Mouse (Mus musculus) midbrain, embryonic 16.5 days (tissue): ENCODE measurements around the gene Zfp444. TPM values are rescaled to one million over a fixed set of nuclear protein-coding genes. Genes with fewer than 3 reads are reported as not detected.

Source experiments
- ATAC-seq: fragments of 200-750 bp; cut with Nextera tagmentation; 2 replicates; pipeline ENCODE4 v1.8.0; 2017; ENCODE audit warnings: moderate TSS enrichment
- H3K27ac ChIP-seq: fragments of 300-500 bp; sonication (generic); 2 replicates; pipeline ENCODE4 v1.5.1; 2014; ENCODE audit warnings: mild to moderate bottlenecking, low read length, mixed read lengths
- H3K27me3 ChIP-seq: fragments of 300-500 bp; sonication (generic); 2 replicates; pipeline ENCODE4 v1.6.1; 2014; ENCODE audit warnings: low read depth, low read length, mixed read lengths; ENCODE audit not compliant: control insufficient read depth, insufficient read depth
- H3K36me3 ChIP-seq: fragments of 300-500 bp; sonication (generic); 2 replicates; pipeline ENCODE4 v1.6.1; 2014; ENCODE audit warnings: mild to moderate bottlenecking, low read length, moderate library complexity, mixed read lengths; ENCODE audit not compliant: control insufficient read depth, insufficient read depth
- H3K4me1 ChIP-seq: fragments of 300-500 bp; sonication (generic); 2 replicates; pipeline ENCODE4 v1.6.1; 2014; ENCODE audit warnings: mild to moderate bottlenecking, low read length, mixed read lengths; ENCODE audit not compliant: control insufficient read depth, insufficient read depth
- H3K4me2 ChIP-seq: fragments of 300-500 bp; sonication (generic); 2 replicates; pipeline ENCODE4 v1.6.1; 2014; ENCODE audit warnings: mild to moderate bottlenecking, low read length, mixed read lengths
- H3K4me3 ChIP-seq: fragments of 300-500 bp; sonication (generic); 2 replicates; pipeline ENCODE4 v1.5.1; 2014; ENCODE audit warnings: low read depth, mild to moderate bottlenecking, low read length, moderate library complexity, mixed read lengths
- H3K9ac ChIP-seq: fragments of 300-500 bp; sonication (generic); 2 replicates; pipeline ENCODE4 v1.6.1; 2014; ENCODE audit warnings: low read depth, low read length, mixed read lengths
- H3K9me3 ChIP-seq: fragments of 300-500 bp; sonication (generic); replicated peaks from 2 replicates; pipeline ENCODE4 v1.6.1; 2014; ENCODE audit warnings: mild to moderate bottlenecking, low read length, mixed read lengths; ENCODE audit not compliant: control insufficient read depth, poor library complexity, severe bottlenecking
- WGBS: fragments of 180-500 bp; shearing (Covaris S2); extraction: QIAGEN DNeasy Blood & Tissue Kit; methylation state at CpG from one replicate; pipeline ENCODE4 v1.1.7; 2014; 5-methylcytosine and 5-hydroxymethylcytosine counted together
- polyA plus RNA-seq: library from polyadenylated mRNA; unstranded; fragments of >200 nt; fragmentation: Nextera tagmentation; extraction: Ambion mirVana; gene quantifications from 2 replicates; pipeline ENCODE4 v1.2.1, GENCODE M21; 2015

The Zfp444 gene
- polyA plus RNA-seq, 1 experiment from 2014 or later: 95.7 TPM

GRCm38 (mm10) chr7:6146194-6146981, 25.6 kb upstream of the Zfp444 start:
- no peak overlapping the region for H3K4me2 ChIP-seq
- H3K4me1 ChIP-seq: peaks cover 7% of the 10 kb centered on the region; the same call in 1 of the 2 replicates
- 82% methylated on average over 7 of the region's 7 CpGs for WGBS
- H3K4me3 ChIP-seq: no peak overlapping the region
- no peak overlapping the region for H3K9ac ChIP-seq
- H3K9me3 ChIP-seq: no peaks in the 10 kb centered on the region
- ATAC-seq: no peak
- no peaks in the 10 kb centered on the region for H3K36me3 ChIP-seq
- H3K27me3 ChIP-seq: no peaks in the 10 kb centered on the region
- H3K27ac ChIP-seq: no peak overlapping the region

- Histone ChIP-seq H3K36me3 (no peaks in the 10 kb centered on the region), H3K9ac (no peak overlapping the region), H3K27ac (no peak overlapping the region), H3K4me1 (peaks cover 7% of the 10 kb centered on the region; the same call in 1 of the 2 replicates), H3K4me3 (no peak overlapping the region), H3K9me3 (no peaks in the 10 kb centered on the region), H3K4me2 (no peak overlapping the region), H3K27me3 (no peaks in the 10 kb centered on the region)
- WGBS: 72% methylated on average over 2 of the region's 2 CpGs
- ATAC-seq: no peak
These were observed 25.1 kb upstream of the Zfp444 start for GRCm38 (mm10) chr7:6146982-6147325.

DNA sequence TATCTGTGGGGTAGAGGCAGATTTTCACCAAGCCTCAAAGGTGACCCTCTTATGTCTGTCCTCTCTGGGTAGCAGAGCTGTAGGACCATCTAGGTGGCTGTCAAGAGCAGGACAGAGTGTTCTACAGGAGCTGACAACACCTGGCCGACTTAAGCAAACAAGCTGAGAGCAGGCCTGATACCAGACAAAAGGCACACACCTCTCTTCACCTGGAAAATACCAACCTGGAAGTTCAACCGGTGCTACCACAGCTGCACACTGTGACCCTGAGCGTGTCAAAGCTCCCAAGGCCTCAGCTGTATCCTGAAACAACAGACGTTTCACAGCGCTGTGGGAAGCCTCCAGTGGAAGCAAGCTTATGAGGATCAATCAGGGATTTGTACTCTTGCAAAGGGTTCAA, 24.3 kb upstream of the Zfp444 start:
- 83% methylated on average over 5 of the region's 5 CpGs for WGBS
- H3K36me3 ChIP-seq: no peaks in the 10 kb centered on the region
- no peak overlapping the region for H3K27ac ChIP-seq

GRCm38 (mm10) chr7:6151266-6151665, 20.8 kb upstream of the Zfp444 start:
- Histone ChIP-seq H3K36me3 (no peaks in the 10 kb centered on the region), H3K4me1 (peaks cover 14% of the 10 kb centered on the region), H3K9me3 (no peaks in the 10 kb centered on the region), H3K27me3 (no peaks in the 10 kb centered on the region), H3K27ac (no peak overlapping the region), H3K9ac (no peak overlapping the region), H3K4me3 (no peak overlapping the region), H3K4me2 (no peak overlapping the region)
- WGBS: 95% methylated on average over 1 of the region's 1 CpGs
- no peak for ATAC-seq

More for the DNA sequence above, 24.3 kb upstream of the Zfp444 start:
- no peak overlapping the region for H3K4me2 ChIP-seq
- peaks cover 7% of the 10 kb centered on the region; the same call in 1 of the 2 replicates for H3K4me1 ChIP-seq
- H3K27me3 ChIP-seq: no peaks in the 10 kb centered on the region
- no peaks in the 10 kb centered on the region for H3K9me3 ChIP-seq
- no peak overlapping the region for H3K4me3 ChIP-seq
- ATAC-seq: no peak
- H3K9ac ChIP-seq: no peak overlapping the region

GRCm38 (mm10) chr7:6152036-6152435, 20.0 kb upstream of the Zfp444 start:
- no peak overlapping the region for H3K4me2 ChIP-seq
- H3K27me3 ChIP-seq: no peaks in the 10 kb centered on the region
- peaks cover 20% of the 10 kb centered on the region for H3K4me1 ChIP-seq
- no peak overlapping the region for H3K27ac ChIP-seq
- no peak overlapping the region for H3K9ac ChIP-seq
- no peak for ATAC-seq
- H3K36me3 ChIP-seq: no peaks in the 10 kb centered on the region
- WGBS: 72% methylated on average over 3 of the region's 3 CpGs
- H3K4me3 ChIP-seq: no peak overlapping the region
- no peaks in the 10 kb centered on the region for H3K9me3 ChIP-seq

DNA sequence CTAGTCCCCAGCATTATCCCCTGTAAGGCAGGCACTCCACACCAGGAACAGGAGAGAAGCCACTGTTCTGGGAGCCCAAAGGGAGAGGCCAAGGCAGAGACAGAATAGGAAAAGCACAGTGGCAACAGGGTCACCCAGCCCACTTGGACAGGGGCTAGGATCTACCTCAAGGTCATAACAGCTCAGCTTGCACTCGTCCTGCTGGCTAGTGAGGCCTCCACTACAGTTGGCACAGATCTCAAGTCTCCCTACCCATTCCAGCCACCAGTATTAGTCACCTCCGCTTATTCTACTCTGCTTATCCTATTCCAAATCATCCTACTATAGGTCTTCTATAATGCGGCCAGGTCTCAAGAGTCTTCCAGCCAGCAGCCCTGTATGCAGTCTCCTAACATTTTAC, 18.9 kb upstream of the Zfp444 start:
- Histone ChIP-seq H3K27ac (no peak overlapping the region), H3K9ac (no peak overlapping the region), H3K4me3 (no peak overlapping the region), H3K36me3 (no peaks in the 10 kb centered on the region), H3K4me2 (no peak overlapping the region), H3K9me3 (no peaks in the 10 kb centered on the region), H3K27me3 (no peaks in the 10 kb centered on the region), H3K4me1 (peaks cover 20% of the 10 kb centered on the region)
- WGBS: 96% methylated on average over 3 of the region's 3 CpGs
- no peak for ATAC-seq

DNA sequence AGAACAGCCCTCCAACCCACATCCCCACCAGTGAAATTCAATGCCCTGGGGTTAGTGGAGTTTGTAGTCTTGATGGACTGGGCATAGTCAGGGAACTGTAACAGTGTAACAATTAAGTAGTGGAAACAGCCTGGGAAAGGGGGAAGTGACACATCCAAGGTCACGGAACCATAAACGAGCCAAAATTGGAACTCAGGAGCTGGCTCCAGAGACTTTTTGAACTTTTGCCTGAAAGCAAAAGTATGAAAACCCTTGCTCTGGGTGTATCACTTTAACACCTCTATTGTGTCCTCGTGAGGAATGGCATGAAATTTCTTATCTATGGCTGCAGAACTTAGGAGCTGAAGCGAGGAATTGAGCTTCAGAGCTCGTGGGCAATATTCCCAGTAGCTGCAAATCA, 17.9 kb upstream of the Zfp444 start:
- H3K4me1 ChIP-seq: peaks cover 20% of the 10 kb centered on the region
- H3K4me2 ChIP-seq: peak overlapping the region; percentile 98
- H3K36me3 ChIP-seq: no peaks in the 10 kb centered on the region
- 85% methylated on average over 5 of the region's 5 CpGs for WGBS
- H3K27me3 ChIP-seq: no peaks in the 10 kb centered on the region
- no peak overlapping the region for H3K27ac ChIP-seq
- peak overlapping the region; percentile 84; the same call in 1 of the 2 replicates for H3K4me3 ChIP-seq
- peak overlapping the region; percentile 93 for H3K9ac ChIP-seq
- H3K9me3 ChIP-seq: no peaks in the 10 kb centered on the region
- no peak for ATAC-seq

DNA sequence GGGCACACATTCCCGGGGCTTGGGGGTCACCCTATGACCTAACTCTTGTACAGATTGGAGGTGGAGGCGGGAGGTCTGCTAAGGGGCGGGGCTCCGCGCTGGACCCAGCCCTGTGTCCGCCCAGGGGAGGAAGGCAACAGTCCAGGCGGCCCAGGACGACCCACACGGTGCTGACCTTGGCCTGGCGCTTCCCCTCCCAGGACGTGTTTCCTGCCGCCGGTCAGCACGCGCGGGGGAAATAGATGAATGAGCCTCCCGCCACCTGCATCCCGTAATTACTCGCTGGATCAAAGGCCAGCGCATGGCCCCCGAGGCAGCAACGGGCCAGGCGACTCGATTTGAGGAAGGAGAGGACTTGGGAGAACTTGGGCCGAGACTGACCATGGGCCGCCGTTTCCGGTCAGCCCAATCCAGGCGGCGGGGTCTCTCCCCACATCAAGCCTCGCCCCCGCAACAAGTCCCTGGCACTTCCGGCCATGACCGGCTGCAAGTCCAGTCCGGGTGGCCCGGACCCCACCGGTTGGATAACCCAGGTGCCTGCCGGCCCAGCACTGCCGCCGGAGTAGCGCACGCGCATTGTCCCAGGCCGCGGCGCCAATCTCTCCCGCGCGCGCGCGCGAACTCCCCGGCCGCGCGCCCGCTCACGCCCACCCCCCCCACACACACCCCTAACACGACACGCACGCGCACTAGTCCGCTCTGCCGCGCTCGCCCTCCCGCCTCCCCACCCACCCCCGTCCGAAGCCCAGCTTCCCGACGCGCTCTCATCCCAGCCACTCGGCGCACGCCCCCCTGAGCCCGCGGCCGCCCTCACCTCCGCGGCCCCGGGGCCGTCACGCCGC, 16.8 kb upstream of the Zfp444 start:
- peak; percentile 80 for ATAC-seq
- Histone ChIP-seq H3K36me3 (no peaks in the 10 kb centered on the region), H3K9ac (peak overlapping the region; percentile 93), H3K9me3 (no peaks in the 10 kb centered on the region), H3K4me3 (peak overlapping the region; percentile 84), H3K4me1 (peaks cover 20% of the 10 kb centered on the region), H3K27me3 (no peaks in the 10 kb centered on the region), H3K27ac (peak overlapping the region; percentile 96), H3K4me2 (peak overlapping the region; percentile 98)
- WGBS: 0% methylated on average over 79 of the region's 85 CpGs

GRCm38 (mm10) chr7:6155901-6156411, 16.1 kb upstream of the Zfp444 start, which contains the start of gene Zfp787:
Gene Zfp787, minus strand, starts transcription at chr7:6155997.
- H3K9ac ChIP-seq: peak within 1 kb of the TSS; percentile 93
- WGBS: under 1% methylated on average over 43 of the region's 54 CpGs
- peak within 1 kb of the TSS; percentile 84 for H3K4me3 ChIP-seq
- no peaks in the 10 kb centered on the region for H3K36me3 ChIP-seq
- H3K9me3 ChIP-seq: no peaks in the 10 kb centered on the region
- H3K4me1 ChIP-seq: peaks cover 20% of the 10 kb centered on the region
- peak within 1 kb of the TSS; percentile 98 for H3K4me2 ChIP-seq
- H3K27me3 ChIP-seq: no peaks in the 10 kb centered on the region
- H3K27ac ChIP-seq: peak within 1 kb of the TSS; percentile 96
- peak; percentile 97 for ATAC-seq
